Mouse (Mus musculus) small intestine, adult 2 months (tissue): Measurements from ENCODE around the gene App.

Experiments used
- CTCF ChIP-seq: fragments of 200-500 bp; IDR thresholded peaks from 2 replicates; pipeline ENCODE4 v1.5.1; 2012; ENCODE audit warnings: low read depth, mild to moderate bottlenecking, control low read depth, inconsistent platforms, low read length, moderate library complexity, mixed read lengths; ENCODE audit not compliant: insufficient replicate concordance, insufficient read length; ENCODE audit errors: extremely low read depth
- POLR2A ChIP-seq: fragments of 200-500 bp; IDR thresholded peaks from 2 replicates; pipeline ENCODE4 v1.6.1; 2012; ENCODE audit warnings: low read depth, mild to moderate bottlenecking, control low read depth, inconsistent platforms, low read length, moderate library complexity

GRCm38 (mm10) chr16:84919649-84920308 lies 253.8 kb downstream of the App start:
- TF ChIP-seq CTCF (no peak), POLR2A (no peak)
